Mouse (Mus musculus) thymus, adult 2 months (tissue): Measurements from ENCODE around the gene Mvd.

ENCODE experiments used
- CTCF ChIP-seq: fragments of 200-500 bp; IDR thresholded peaks from 2 replicates; pipeline ENCODE4 v1.5.1; 2012; ENCODE audit warnings: mild to moderate bottlenecking, control low read depth, low read length, moderate library complexity, borderline replicate concordance; ENCODE audit not compliant: control insufficient read depth, poor library complexity, insufficient read depth; ENCODE audit errors: extremely low read depth
- POLR2A ChIP-seq: fragments of 200-500 bp; IDR thresholded peaks from 2 replicates; pipeline ENCODE4 v1.6.1; 2012; ENCODE audit warnings: mild to moderate bottlenecking, low read length, control low read depth, moderate library complexity; ENCODE audit not compliant: control insufficient read depth, poor library complexity, insufficient read depth; ENCODE audit errors: extremely low read depth

- TF ChIP-seq POLR2A (no peak), CTCF (no peak)
Observed at GRCm38 (mm10) chr8:122457171-122457570, 13.9 kb upstream of the Mvd start.
